Mouse (Mus musculus): ENCODE results near the gene Vmn2r94.

The Vmn2r94 gene

DNA sequence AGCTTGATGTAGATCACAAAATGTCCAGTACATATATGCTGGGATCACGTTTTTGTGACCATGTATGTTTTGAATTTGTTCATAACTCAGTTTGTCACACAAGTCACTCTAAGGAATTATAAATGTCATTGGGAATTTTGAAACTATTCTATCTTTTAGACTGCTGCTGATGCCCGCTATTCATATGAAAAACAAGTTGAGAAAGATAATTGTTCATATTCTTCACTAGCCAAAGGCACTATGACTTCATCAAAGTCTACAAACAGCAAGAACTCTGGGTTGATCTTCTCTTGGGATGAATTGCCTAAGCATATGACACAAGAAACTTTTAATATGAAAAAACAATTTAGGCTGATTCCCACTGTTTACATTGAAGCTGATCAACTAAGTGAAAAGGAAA, at the start of gene Vmn2r94:
TSS of gene Vmn2r94 (minus strand) at position 101 of the 400 bp plus-strand sequence.
- no peak for DNase-seq

DNA sequence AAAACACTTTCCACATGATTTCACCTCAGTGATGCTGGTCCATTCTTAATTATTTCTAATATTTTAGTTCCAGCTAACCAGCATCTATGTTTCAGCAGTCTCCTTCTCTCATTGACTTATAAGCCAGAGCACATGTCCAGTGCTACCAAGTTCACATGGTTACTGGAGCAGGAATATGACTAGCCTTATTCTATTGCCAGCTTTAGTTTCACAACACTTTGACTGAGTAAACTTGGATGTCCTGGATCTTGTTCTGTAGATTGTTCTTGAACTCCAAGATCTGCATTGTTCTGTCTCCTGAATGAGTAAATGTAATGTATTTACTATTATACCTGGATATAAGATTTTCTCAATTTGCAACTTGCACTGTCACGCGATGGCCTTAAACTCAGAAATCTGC, 45.5 kb upstream of the Vmn2r94 start:
- DNase-seq, result no peak

DNA sequence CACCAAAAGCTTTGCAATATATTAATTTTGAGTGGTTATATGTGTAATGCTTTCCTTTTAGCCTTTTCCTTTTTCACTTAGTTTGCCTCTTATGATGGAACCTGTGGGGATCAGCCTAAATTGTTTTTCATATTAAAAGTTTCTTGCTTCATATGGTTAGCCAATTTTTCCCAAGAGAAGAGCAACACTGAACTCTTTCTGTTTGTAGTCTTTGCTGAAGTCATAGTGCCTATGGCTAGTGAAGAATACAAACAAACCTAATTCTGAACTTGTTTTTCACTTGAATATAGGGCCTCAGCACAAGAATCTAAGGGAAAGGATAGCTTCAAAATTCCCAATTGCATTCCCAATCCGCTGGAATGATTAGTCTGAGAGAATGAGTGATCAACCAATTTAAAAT, 20.2 kb upstream of the Vmn2r94 start, which contains the start of gene Vmn2r93:
TSS of gene Vmn2r93 (plus strand) at position 301 of the 400 bp plus-strand sequence.
- DNase-seq, result no peak

DNA sequence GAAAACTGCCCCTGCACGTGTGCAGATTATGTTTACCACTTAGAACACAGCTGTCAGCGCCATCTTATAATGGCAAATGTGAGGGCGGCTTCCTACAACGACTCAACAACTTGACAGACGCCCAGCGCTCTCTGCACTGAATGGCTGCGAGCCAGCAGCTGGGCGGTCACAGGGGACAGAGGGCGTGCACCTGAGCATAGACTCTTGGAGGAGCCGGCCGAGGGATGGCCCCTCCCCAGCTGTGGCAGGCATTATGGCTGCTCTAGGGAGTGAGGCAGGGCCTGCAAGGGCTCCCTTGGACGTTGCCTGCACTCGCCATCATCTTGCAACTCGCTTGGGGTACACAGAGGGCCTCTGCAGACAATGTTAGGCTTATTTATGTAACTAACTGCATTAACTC, 40.6 kb downstream of the Vmn2r94 start:
- no peak for DNase-seq

DNA sequence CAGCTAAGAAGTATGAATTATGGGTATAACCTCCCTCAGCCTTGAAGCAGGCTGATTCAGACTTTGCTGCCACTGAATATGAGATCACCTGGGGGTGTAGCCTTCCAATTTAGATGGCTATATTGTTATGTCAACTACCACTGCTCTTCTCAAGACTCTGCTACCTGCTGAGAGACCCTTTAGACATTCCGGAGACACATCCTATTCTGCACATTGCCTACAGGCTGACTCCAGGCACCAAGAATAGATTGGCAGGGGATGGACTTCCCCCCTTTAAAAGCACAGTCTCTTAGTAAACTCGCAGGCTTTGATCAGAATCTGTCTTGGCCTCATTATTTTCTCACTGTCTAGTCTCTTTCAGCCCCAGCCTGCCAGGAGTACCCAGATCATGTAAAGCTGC, 45.6 kb downstream of the Vmn2r94 start:
- no peak for DNase-seq

DNA sequence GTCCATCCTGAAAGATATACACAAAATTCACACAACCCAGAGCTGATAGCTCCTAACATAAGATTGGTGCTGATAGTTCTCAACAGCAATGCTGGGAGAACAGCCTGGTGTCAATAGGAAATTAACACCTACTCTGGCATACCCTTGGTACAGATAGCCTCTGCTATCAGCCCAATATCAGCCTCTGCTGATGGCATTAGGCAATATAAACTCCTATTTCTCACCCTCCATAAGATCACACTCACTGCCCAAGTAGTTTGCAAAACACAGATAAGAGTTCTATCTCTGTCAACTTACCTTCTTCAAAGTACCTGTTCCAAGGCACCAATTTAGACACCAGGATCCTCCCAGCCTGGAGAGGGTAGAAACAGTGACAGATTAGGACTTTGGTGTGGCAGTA, 56.3 kb downstream of the Vmn2r94 start:
- DNase-seq, result no peak
